35 mouse cellular contexts compared by ENCODE assay signal in genomic region chr15:100271411-100271810, GRCm38 (mm10). TPM values are rescaled to one million over a fixed set of nuclear protein-coding genes. Genes with fewer than 3 reads are reported as not detected.
DNase-seq lines count a peak whose midpoint lies in the region; ATAC-seq and TF ChIP-seq lines count a peak whose summit lies in the region.
"Had no signal": no experiment of that assay in that cellular context is flagged by ENCODE, and none has a peak within 500 bp of the region (broad histone marks: within the 10 kb centered on the region; RNA-seq: fewer than 3 reads in every experiment).

No protein-coding gene starts in this region.

- DNase-seq in heart, adult 11 months = peak; percentile 15
- DNase-seq in ES-E14 (ENCODE audit: low read depth, low spot score) = no peak
- DNase-seq in left cerebral cortex, postnatal 14 days (ENCODE audit: low spot score in 2 of 2) = no peak
- no peak for DNase-seq in urinary bladder, postnatal 14 days (ENCODE audit: low spot score)
- DNase-seq: adrenal gland, adult 8-10 months; adrenal gland, postnatal 25 days; cerebellum, adult 11-12 months; cerebellum, adult 8-10 months; cerebellum, postnatal 10 days; cerebellum, postnatal 36 days; forebrain, postnatal 0 days; gastrocnemius, adult 2 months; gastrocnemius, postnatal 14 days; heart, adult 18-20 months; heart, postnatal 36 days; kidney, adult 18-20 months had no signal

- no peaks in the 10 kb centered on the region for H3K36me3 ChIP-seq in heart, embryonic 12.5 days
- H3K36me3 ChIP-seq in E14TG2a.4 (ENCODE audit: insufficient read depth, low read length) (peaks cover 17% of the 10 kb centered on the region), ES-E14 (ENCODE audit: control insufficient read depth, insufficient read depth, low read length, poor library complexity, severe bottlenecking) (peaks cover 9% of the 10 kb centered on the region; the same call in 1 of the 2 replicates)
- H3K36me3 ChIP-seq: embryonic facial prominence, embryonic 12.5 days; embryonic facial prominence, embryonic 15.5 days; G1E; hindbrain, embryonic 10.5 days; hindbrain, embryonic 13.5 days had no signal

- no peak overlapping the region for H3K4me2 ChIP-seq in heart, embryonic 12.5 days
- H3K4me2 ChIP-seq: embryonic facial prominence, embryonic 12.5 days; embryonic facial prominence, embryonic 15.5 days; hindbrain, embryonic 13.5 days had no signal

- no peak overlapping the region for H3K4me3 ChIP-seq in heart, embryonic 12.5 days
- H3K4me3 ChIP-seq in E14TG2a.4 (replicated peaks; ENCODE audit: low read length) (peak overlapping the region; percentile 82), ES-E14 (ENCODE audit: insufficient read depth in 1 of 2, low read depth in 1 of 2, low read length in 2 of 2, poor library complexity in 1 of 2, severe bottlenecking in 1 of 2) (peak overlapping the region; percentile 73 to 82)
- H3K4me3 ChIP-seq: embryonic facial prominence, embryonic 12.5 days; embryonic facial prominence, embryonic 15.5 days; gastrocnemius, adult 2 months; hindbrain, embryonic 10.5 days; hindbrain, embryonic 13.5 days had no signal

- H3K9me3 ChIP-seq in heart, embryonic 12.5 days (replicated peaks) = 0 out of 2 replicates have a peak, but pooled peaks cover 9% of the 10 kb centered on the region
- H3K9me3 ChIP-seq in E14TG2a.4 (ENCODE audit: low read length) (peaks cover 27% of the 10 kb centered on the region), ES-E14 (ENCODE audit: control insufficient read depth, insufficient read depth, low read depth, low read length) (peaks cover 2% of the 10 kb centered on the region; the same call in 1 of the 2 replicates)
- H3K9me3 ChIP-seq: embryonic facial prominence, embryonic 12.5 days; embryonic facial prominence, embryonic 15.5 days; G1E had no signal

- H3K27me3 ChIP-seq in heart, embryonic 12.5 days (replicated peaks) = peaks cover 10% of the 10 kb centered on the region
- H3K27me3 ChIP-seq in E14TG2a.4 (ENCODE audit: insufficient read depth, low read length) = no peaks in the 10 kb centered on the region
- H3K27me3 ChIP-seq: embryonic facial prominence, embryonic 12.5 days; embryonic facial prominence, embryonic 15.5 days; Patski had no signal

- in situ Hi-C loops in ES-E14 (cut with MboI; ENCODE audit: low sequenced_read_pairs in 2 of 2, unreplicated experiment in 2 of 2) = no loop called here

- no peaks in the 10 kb centered on the region for H3K4me1 ChIP-seq in heart, embryonic 12.5 days (replicated peaks)
- peaks cover 19% of the 10 kb centered on the region for H3K4me1 ChIP-seq in E14TG2a.4 (replicated peaks; ENCODE audit: low read depth, low read length)
- peaks cover 2 to 5% of the 10 kb centered on the region in 2 experiments; a peak in 3 of 4 replicates for H3K4me1 ChIP-seq in ES-E14 (ENCODE audit: control insufficient read depth in 2 of 2, insufficient read depth in 2 of 2, low read length in 2 of 2, poor library complexity in 1 of 2)
- H3K4me1 ChIP-seq: embryonic facial prominence, embryonic 12.5 days; embryonic facial prominence, embryonic 15.5 days; hindbrain, embryonic 10.5 days; hindbrain, embryonic 13.5 days had no signal

- H3K9ac ChIP-seq in heart, embryonic 12.5 days = no peak overlapping the region
- H3K9ac ChIP-seq in ES-E14 (ENCODE audit: insufficient read depth, low read depth, low read length, poor library complexity, severe bottlenecking) = peak overlapping the region; percentile 94
- H3K9ac ChIP-seq: embryonic facial prominence, embryonic 12.5 days; embryonic facial prominence, embryonic 15.5 days; forebrain, postnatal 0 days; hindbrain, embryonic 13.5 days had no signal

- no peak for TF ChIP-seq CTCF in E14TG2a.4 (conservative IDR thresholded peaks at IDR 0.05; ENCODE audit: low read length)

- H3K27ac ChIP-seq in heart, embryonic 12.5 days (ENCODE audit: poor library complexity, severe bottlenecking) = no peak overlapping the region
- H3K27ac ChIP-seq in ES-E14 (ENCODE audit: insufficient read depth, low read depth, low read length, poor library complexity, severe bottlenecking) = peak overlapping the region; percentile 99
- H3K27ac ChIP-seq: embryonic facial prominence, embryonic 12.5 days; embryonic facial prominence, embryonic 15.5 days; gastrocnemius, adult 2 months; hindbrain, embryonic 10.5 days; hindbrain, embryonic 13.5 days; hindbrain, postnatal 0 days had no signal

- ATAC-seq in heart, embryonic 12.5 days (ENCODE audit: insufficient number of reproducible peaks, low FRiP score) = no peak
- ATAC-seq: activated CD4-positive, CD25-positive, alpha-beta regulatory T cell, adult 4 months; forebrain, embryonic 14.5 days; forebrain, postnatal 0 days; hindbrain, postnatal 0 days; inflammation-experienced regulatory T-cells, adult 6 months; intestine, embryonic 16.5 days; Patski had no signal

- WGBS in heart, embryonic 12.5 days = 62% methylated on average over 14 of the region's 14 CpGs

- intact Hi-C loops in left cerebral cortex, postnatal 14 days (cut with DNase I) = no loop called here

TF ChIP-seq in ES-E14, 5 proteins besides CTCF, POLR2A, EP300 and RAD21:
- no peak for TF ChIP-seq ZNF384 (IDR thresholded peaks at IDR 0.05; ENCODE audit: low read depth, low read length)
- TF ChIP-seq ZC3H11A (IDR thresholded peaks at IDR 0.05; ENCODE audit: borderline replicate concordance, low read depth, low read length) = no peak
- no peak for TF ChIP-seq MAFK (IDR thresholded peaks at IDR 0.05; ENCODE audit: insufficient read depth, low read depth, low read length)
- TF ChIP-seq CHD2 (IDR thresholded peaks at IDR 0.05; ENCODE audit: low read depth, low read length) = no peak
- TF ChIP-seq HCFC1 (IDR thresholded peaks at IDR 0.05; ENCODE audit: borderline replicate concordance, insufficient read depth, low read length) = no peak

RNA-seq across cellular contexts. Expression of gene Tmprss12, which starts 9.2 kb away (rescaled TPM):
- not detected in 2 replicates for polyA plus RNA-seq in heart, embryonic 12.5 days (2016; fragmentation: Nextera tagmentation; extraction: Ambion mirVana)
- total RNA-seq in ES-E14 (2012; rRNA removed) = 1.5 and 1.6 TPM in 2 replicates
- total RNA-seq in left cerebral cortex, postnatal 14 days (2021) = not detected
- total RNA-seq: adrenal gland, adult 8-10 months; adrenal gland, postnatal 25 days; forebrain, postnatal 0 days; G1E; gastrocnemius, adult 2 months; gastrocnemius, postnatal 14 days; gastrocnemius, postnatal 4 days; heart, adult 18-20 months; heart, postnatal 36 days; hindbrain, postnatal 0 days had no signal
- polyA plus RNA-seq: activated CD4-positive, CD25-positive, alpha-beta regulatory T cell, adult 4 months; brain, embryonic 14.5 days; embryonic facial prominence, embryonic 12.5 days; embryonic facial prominence, embryonic 15.5 days; forebrain, embryonic 11.5 days; forebrain, embryonic 14.5 days; forebrain, postnatal 0 days; frontal cortex, adult 2 months; G1E; heart, embryonic 14.5 days; heart, postnatal 0 days; hindbrain, embryonic 10.5 days; hindbrain, embryonic 13.5 days; hindbrain, postnatal 0 days; inflammation-experienced regulatory T-cells, adult 6 months; intestine, embryonic 16.5 days; Patski had no signal

RNA-seq across cellular contexts. Expression of gene Mettl7a1, which starts 32.5 kb away (rescaled TPM):
- 3.1 and 3.8 TPM in 2 replicates for polyA plus RNA-seq in heart, embryonic 12.5 days (2016; fragmentation: Nextera tagmentation; extraction: Ambion mirVana)
- 11.6 and 21.7 TPM in 2 replicates for total RNA-seq in ES-E14 (2012; rRNA removed)
- 10 to 100 TPM; 16.5 to 17.7 TPM for total RNA-seq in left cerebral cortex, postnatal 14 days (2021)

RNA-seq across cellular contexts. Expression of gene Atf1, which starts 43.8 kb away (rescaled TPM):
- 35.8 and 38.1 TPM in 2 replicates for polyA plus RNA-seq in heart, embryonic 12.5 days (2016; fragmentation: Nextera tagmentation; extraction: Ambion mirVana)
- 26.4 and 47.2 TPM in 2 replicates for total RNA-seq in ES-E14 (2012; rRNA removed)
- 10 to 100 TPM; 15.7 to 19.7 TPM for total RNA-seq in left cerebral cortex, postnatal 14 days (2021)
